Mouse (Mus musculus): ENCODE results near the gene Ninj1. TPM values are rescaled to one million over a fixed set of nuclear protein-coding genes. Genes with fewer than 3 reads are reported as not detected.

Ninj1 gene
- total and polyA plus RNA-seq, 3 experiments = 30.5 to 69.8 TPM; not detected in 1

GRCm38 (mm10) chr13:49195651-49196050, 8.4 kb downstream of the Ninj1 start:
- Histone ChIP-seq H3K27ac (ENCODE audit: control insufficient read depth, low read depth, low read length) (no peak overlapping the region), H3K4me3 (ENCODE audit: control insufficient read depth in 1 of 2, insufficient read depth in 1 of 2, low read depth in 2 of 2, low read length in 2 of 2) (no peak overlapping the region), H3K36me3 (ENCODE audit: control insufficient read depth in 1 of 2, insufficient read depth in 2 of 2, low read length in 2 of 2) (peaks cover 0 to 3% of the 10 kb centered on the region in 2 experiments; a peak in 2 of 4 replicates), H3K79me2 (ENCODE audit: control insufficient read depth, insufficient read depth, low read length, poor library complexity) (no peaks in the 10 kb centered on the region), H3K9ac (ENCODE audit: control insufficient read depth, low read depth, low read length, poor library complexity, severe bottlenecking) (no peak overlapping the region), H3K4me1 (ENCODE audit: control insufficient read depth in 1 of 2, insufficient read depth in 2 of 2, low read length in 2 of 2) (0 out of 4 replicates have a peak, but pooled peaks cover 0 to 7% of the 10 kb centered on the region in 2 experiments), H3K27me3 (ENCODE audit: control insufficient read depth in 1 of 2, insufficient read depth in 2 of 2, low read length in 2 of 2) (no peaks in the 10 kb centered on the region), H3K9me3 (replicated peaks; ENCODE audit: insufficient read depth, low read length) (no peaks in the 10 kb centered on the region)
- no peak for DNase-seq (ENCODE audit: low read depth, low spot score)
- TF ChIP-seq EP300 (IDR thresholded peaks at IDR 0.05; ENCODE audit: low read depth in 1 of 2, low read length in 2 of 2) (no peak), ELF1 (IDR thresholded peaks at IDR 0.05; ENCODE audit: low read depth, low read length) (no peak), NRF1 (IDR thresholded peaks at IDR 0.05; ENCODE audit: insufficient read depth, low read depth, low read length, poor library complexity, severe bottlenecking) (no peak), CHD2 (IDR thresholded peaks at IDR 0.05; ENCODE audit: low read length) (no peak)

DNA sequence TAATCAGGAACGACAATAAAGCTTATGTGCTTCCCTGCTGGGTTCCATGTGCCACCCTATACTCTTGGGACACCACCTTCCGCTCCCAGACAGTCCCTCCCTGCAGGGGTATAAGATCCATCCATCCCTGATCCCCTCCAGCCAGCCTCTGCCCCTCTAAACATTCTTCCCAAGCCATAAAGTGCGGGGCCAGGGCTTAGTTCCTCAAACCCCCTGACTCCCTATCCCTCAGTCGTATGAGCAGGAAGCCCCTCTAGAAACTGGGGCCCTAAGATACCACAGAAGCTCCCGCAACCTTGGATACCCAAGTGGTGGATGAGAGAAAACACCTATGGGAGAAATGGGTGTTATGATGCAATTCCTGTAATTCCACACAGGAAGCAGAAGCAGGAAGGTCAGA, 8.9 kb downstream of the Ninj1 start:
- H3K27ac ChIP-seq (ENCODE audit: control insufficient read depth, low read depth, low read length) = no peak overlapping the region
- DNase-seq (ENCODE audit: low read depth, low spot score) = no peak
- peaks cover 0 to 3% of the 10 kb centered on the region in 2 experiments; a peak in 2 of 4 replicates for H3K36me3 ChIP-seq (ENCODE audit: control insufficient read depth in 1 of 2, insufficient read depth in 2 of 2, low read length in 2 of 2)
- H3K9ac ChIP-seq (ENCODE audit: control insufficient read depth, low read depth, low read length, poor library complexity, severe bottlenecking) = no peak overlapping the region
- H3K4me3 ChIP-seq (ENCODE audit: control insufficient read depth in 1 of 2, insufficient read depth in 1 of 2, low read depth in 2 of 2, low read length in 2 of 2) = no peak overlapping the region
- TF ChIP-seq ELF1 (IDR thresholded peaks at IDR 0.05; ENCODE audit: low read depth, low read length) = no peak
- no peak for TF ChIP-seq MAFK (IDR thresholded peaks at IDR 0.05; ENCODE audit: borderline replicate concordance, low read depth, low read length)
- no peak for TF ChIP-seq POLR2A (IDR thresholded peaks at IDR 0.05; ENCODE audit: control insufficient read depth in 1 of 2, insufficient read depth in 1 of 2, low read depth in 1 of 2, low read length in 2 of 2, poor library complexity in 1 of 2)
- TF ChIP-seq SMC3 (IDR thresholded peaks at IDR 0.05; ENCODE audit: low read depth, low read length) = no peak
- TF ChIP-seq POLR2AphosphoS2 (IDR thresholded peaks at IDR 0.05; ENCODE audit: low read length) = no peak
- TF ChIP-seq TAL1 (IDR thresholded peaks at IDR 0.05; ENCODE audit: low read length) = no peak
- no peaks in the 10 kb centered on the region for H3K79me2 ChIP-seq (ENCODE audit: control insufficient read depth, insufficient read depth, low read length, poor library complexity)
- H3K27me3 ChIP-seq (ENCODE audit: control insufficient read depth in 1 of 2, insufficient read depth in 2 of 2, low read length in 2 of 2) = no peaks in the 10 kb centered on the region
- no peaks in the 10 kb centered on the region for H3K9me3 ChIP-seq (replicated peaks; ENCODE audit: insufficient read depth, low read length)
- 0 out of 4 replicates have a peak, but pooled peaks cover 0 to 7% of the 10 kb centered on the region in 2 experiments for H3K4me1 ChIP-seq (ENCODE audit: control insufficient read depth in 1 of 2, insufficient read depth in 2 of 2, low read length in 2 of 2)

DNA sequence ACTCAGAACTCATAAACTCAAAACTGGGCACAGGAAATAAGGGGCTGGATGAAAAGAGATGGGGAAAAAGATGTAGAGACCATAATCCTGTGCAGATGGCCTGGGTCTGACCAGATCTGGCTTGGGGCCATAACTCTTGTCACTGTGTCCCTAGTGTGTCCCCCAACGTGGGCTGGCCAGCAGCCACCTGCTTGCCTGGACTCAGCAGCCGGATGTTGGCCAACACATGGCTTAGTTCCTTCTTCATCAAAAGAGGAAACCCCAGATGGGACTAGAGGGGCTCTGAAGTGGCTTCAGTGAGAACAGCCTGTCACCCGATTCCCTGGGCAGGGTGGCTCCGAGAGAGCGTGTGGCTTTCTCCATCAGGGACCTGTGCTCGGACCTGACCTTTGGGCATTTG, 9.5 kb downstream of the Ninj1 start:
- Histone ChIP-seq H3K4me3 (ENCODE audit: control insufficient read depth in 1 of 2, insufficient read depth in 1 of 2, low read depth in 2 of 2, low read length in 2 of 2) (no peak overlapping the region), H3K4me1 (ENCODE audit: control insufficient read depth in 1 of 2, insufficient read depth in 2 of 2, low read length in 2 of 2) (0 out of 4 replicates have a peak, but pooled peaks cover 0 to 7% of the 10 kb centered on the region in 2 experiments), H3K27ac (ENCODE audit: control insufficient read depth, low read depth, low read length) (no peak overlapping the region), H3K27me3 (ENCODE audit: control insufficient read depth in 1 of 2, insufficient read depth in 2 of 2, low read length in 2 of 2) (no peaks in the 10 kb centered on the region), H3K79me2 (ENCODE audit: control insufficient read depth, insufficient read depth, low read length, poor library complexity) (no peaks in the 10 kb centered on the region), H3K9me3 (replicated peaks; ENCODE audit: insufficient read depth, low read length) (no peaks in the 10 kb centered on the region), H3K9ac (ENCODE audit: control insufficient read depth, low read depth, low read length, poor library complexity, severe bottlenecking) (no peak overlapping the region), H3K36me3 (ENCODE audit: control insufficient read depth in 1 of 2, insufficient read depth in 2 of 2, low read length in 2 of 2) (peaks cover 0 to 3% of the 10 kb centered on the region in 2 experiments; a peak in 2 of 4 replicates)
- DNase-seq (ENCODE audit: low read depth, low spot score) = no peak
- TF ChIP-seq RAD21 (IDR thresholded peaks at IDR 0.05; ENCODE audit: low read depth, low read length) (no peak), USF2 (IDR thresholded peaks at IDR 0.05; ENCODE audit: borderline replicate concordance in 1 of 2, insufficient read depth in 1 of 2, low read depth in 1 of 2, low read length in 2 of 2) (no peak), TCF12 (IDR thresholded peaks at IDR 0.05; ENCODE audit: low read depth, low read length) (no peak), GATA1 (IDR thresholded peaks at IDR 0.05; ENCODE audit: low read depth, low read length) (no peak), TBP (IDR thresholded peaks at IDR 0.05; ENCODE audit: low read depth, low read length) (no peak), CHD2 (IDR thresholded peaks at IDR 0.05; ENCODE audit: low read length) (no peak), MYB (IDR thresholded peaks at IDR 0.05; ENCODE audit: low read depth, low read length) (no peak), ELF1 (IDR thresholded peaks at IDR 0.05; ENCODE audit: low read depth, low read length) (no peak), E2F4 (IDR thresholded peaks at IDR 0.05; ENCODE audit: borderline replicate concordance, low read depth, low read length) (no peak), POLR2A (IDR thresholded peaks at IDR 0.05; ENCODE audit: control insufficient read depth in 1 of 2, insufficient read depth in 1 of 2, low read depth in 1 of 2, low read length in 2 of 2, poor library complexity in 1 of 2) (no peak), MEF2A (IDR thresholded peaks at IDR 0.05; ENCODE audit: extremely low read depth, insufficient replicate concordance, low read depth, low read length, poor library complexity, severe bottlenecking) (no peak), NELFE (IDR thresholded peaks at IDR 0.05; ENCODE audit: low read depth, low read length) (no peak), MAFK (IDR thresholded peaks at IDR 0.05; ENCODE audit: borderline replicate concordance, low read depth, low read length) (no peak)

Data from MEL (cell line).